Mouse (Mus musculus): ENCODE data around the gene Rnf208.
"Not testable (repeated sequence)": the region's sequence is repeated elsewhere in the genome, so short reads cannot be mapped to it uniquely, and the experiment has no call there.

The Rnf208 gene

DNA sequence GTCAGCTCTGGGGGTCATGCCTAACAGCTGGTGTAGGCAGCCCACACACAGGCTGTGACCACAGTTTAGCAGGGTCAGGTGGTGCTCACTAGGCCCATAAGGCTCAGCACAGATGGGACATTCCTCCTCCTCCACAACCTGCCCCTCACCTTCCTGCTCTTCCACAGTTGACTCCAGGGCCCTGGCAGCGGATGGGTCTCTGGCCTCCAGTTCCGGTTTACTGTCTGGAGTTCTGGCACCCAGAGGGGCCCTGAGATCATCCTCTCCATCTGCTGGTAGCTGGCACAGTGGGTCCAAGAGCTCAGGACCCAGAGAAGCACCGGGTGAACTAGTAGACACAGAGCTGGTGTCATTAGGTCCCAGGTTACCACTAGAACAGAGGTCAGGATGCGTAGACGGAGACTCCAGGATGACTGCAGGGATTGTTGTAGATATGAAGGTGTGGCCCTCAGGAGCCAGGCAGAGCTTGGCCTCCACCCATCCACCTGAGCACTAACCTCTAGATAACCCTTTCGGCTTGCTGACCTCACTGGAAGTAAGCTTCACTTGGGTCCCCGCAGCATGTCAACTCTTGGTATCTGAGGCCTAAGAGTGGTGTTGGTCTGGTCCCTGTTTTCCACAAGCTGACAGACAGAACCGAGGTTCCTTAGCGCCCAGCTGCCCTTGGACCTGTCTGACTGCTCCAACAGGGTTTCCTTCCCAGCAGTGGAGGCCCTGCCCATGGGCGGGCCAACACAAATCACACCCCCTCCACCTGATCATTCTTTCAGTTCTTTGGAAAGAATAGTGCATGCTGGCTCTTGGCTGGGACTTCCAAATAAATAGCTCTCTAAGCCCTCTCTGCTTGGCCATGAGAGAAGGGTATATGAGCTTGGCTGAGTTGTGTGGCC lies 4.4 kb downstream of the Rnf208 start, which contains the start of gene AL732309.1:
AL732309.1 (minus strand) TSS at position 681 of the 890 bp plus-strand sequence.
- peak; percentile 88 for DNase-seq (ENCODE audit: low read depth, low spot score)

DNA sequence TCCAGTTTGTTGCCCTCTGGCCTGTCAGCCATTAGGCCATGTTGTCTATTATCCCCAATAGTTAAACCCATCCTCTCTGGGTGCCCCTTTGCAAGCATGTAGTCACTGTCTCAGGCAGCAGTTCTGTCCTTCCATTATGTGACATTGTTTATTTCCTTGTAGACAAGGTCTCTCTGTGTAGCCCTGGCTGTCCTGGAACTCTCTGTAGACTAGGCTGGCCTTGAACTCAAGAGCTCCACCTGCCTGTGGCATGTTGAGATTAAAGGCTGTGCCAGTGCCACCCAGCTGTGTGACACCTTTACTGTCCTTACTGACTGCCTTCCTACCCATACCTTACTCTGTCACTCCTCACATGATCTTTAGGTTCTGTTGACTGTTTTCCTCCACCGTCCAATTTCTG lies 10.3 kb downstream of the Rnf208 start:
- no peak for DNase-seq (ENCODE audit: low read depth, low spot score)

DNA sequence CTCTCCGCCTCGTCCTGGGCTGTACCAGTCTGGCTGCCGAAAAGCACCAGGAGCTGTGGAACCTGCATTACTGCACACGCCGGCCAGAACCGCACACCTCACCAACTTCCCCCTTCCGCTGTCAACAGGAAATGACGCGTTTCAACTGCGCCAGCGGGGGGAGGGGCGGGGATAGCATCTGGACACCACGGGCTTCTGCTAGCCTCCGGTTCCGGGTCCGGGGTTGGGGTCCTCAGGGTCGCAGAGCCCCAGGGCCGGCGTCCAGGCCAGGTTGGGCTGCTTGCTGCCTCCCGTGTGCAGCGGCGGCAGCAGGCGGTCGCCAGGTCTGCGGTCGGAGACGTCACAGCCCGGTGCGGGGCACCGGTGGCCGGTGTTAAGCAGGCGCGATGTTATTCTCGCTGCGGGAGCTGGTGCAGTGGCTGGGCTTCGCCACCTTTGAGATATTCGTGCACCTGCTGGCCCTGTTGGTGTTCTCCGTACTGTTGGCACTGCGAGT lies 13.3 kb downstream of the Rnf208 start, which contains the start of gene Tmem203:
Tmem203 (plus strand) TSS at position 156 of the 496 bp plus-strand sequence.
- peak; percentile 94 for DNase-seq (ENCODE audit: low read depth, low spot score)

DNA sequence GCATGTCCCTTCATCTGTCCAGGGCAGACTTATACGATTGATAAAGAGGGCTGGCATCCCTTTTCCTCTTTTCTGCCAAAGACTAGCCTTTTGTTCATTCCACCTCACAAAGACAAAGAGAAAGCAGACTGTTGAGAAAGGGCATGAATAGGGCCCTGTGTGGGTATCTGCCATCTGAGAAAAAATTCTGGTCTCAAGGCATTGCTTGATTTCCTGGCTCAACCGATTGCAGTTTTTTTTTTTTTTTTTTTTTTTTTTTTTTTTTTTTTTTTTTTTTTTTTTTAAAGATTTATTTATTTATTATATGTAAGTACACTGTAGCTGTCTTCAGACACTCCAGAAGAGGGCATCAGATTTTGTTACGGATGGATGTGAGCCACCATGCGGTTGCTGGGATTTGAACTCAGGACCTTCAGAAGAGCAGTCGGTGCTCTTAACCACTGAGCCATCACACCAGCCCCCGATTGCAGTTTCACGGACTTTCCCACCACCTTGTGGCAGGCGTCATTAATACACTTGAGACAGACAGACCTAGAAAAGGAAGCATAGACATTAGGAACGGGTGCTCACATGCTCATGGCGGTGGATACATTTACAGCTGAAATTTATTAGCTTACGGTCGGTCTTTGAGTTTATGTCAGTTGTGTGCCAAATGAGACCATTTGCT lies 14.5 kb downstream of the Rnf208 start:
- DNase-seq (ENCODE audit: low read depth, low spot score), result peak; percentile 48

DNA sequence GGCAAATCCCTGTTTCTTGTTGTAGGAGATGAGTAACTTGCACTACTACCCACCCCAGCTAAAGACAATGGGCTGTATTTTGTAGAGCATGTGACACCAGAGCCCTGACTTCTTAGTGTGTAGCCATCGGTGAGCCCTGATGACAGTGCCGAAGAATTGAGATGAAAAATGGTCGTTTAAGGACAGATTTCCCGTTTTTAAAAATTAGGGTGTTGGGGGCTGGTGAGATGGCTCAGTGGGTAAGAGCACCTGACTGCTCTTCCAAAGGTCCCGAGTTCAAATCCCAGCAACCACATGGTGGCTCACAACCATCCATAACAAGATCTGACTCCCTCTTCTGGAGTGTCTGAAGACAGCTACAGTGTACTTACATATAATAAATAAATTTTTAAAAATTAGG lies 15.2 kb downstream of the Rnf208 start:
- not testable (repeated sequence) for DNase-seq (ENCODE audit: low read depth, low spot score)

DNA sequence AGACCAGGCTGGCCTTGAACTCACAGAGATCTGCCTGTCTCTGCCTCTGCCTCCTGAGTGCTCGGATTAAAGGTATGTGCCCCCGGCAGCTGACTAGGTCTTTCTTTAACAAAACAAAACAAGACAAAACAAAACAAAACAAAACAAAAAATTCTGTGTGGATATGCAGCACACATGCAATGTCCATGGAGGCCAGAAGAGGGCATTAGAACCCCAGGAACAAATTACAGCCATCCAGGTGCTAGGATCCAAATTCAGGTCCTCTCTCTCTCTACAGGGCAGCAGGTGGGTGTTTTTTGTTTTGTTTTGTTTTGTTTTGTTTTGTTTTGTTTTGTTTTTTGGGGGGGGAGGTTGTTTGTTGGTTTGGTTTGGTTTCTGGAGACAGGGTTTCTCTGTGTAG lies 16.8 kb downstream of the Rnf208 start:
- DNase-seq (ENCODE audit: low read depth, low spot score), result no peak

DNA sequence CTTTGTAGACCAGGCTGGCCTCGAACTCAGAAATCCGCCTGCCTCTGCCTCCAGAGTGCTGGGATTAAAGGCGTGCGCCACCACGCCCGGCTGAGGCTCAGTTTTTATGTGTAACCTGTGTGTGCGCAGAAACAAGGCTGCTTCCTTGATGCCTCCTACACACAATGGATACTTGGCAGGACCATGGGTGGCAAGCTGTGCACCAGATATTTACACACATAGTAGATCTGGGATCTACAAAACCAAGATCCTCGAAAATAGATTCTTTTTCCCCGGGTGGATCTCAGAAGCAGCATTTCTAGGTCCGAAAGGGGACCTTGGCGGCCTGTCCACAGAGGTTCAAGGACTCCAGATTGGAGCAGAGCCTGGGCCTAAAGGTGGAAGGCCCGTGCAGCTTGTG lies 19.8 kb downstream of the Rnf208 start:
- DNase-seq (ENCODE audit: low read depth, low spot score), result peak; percentile 73

DNA sequence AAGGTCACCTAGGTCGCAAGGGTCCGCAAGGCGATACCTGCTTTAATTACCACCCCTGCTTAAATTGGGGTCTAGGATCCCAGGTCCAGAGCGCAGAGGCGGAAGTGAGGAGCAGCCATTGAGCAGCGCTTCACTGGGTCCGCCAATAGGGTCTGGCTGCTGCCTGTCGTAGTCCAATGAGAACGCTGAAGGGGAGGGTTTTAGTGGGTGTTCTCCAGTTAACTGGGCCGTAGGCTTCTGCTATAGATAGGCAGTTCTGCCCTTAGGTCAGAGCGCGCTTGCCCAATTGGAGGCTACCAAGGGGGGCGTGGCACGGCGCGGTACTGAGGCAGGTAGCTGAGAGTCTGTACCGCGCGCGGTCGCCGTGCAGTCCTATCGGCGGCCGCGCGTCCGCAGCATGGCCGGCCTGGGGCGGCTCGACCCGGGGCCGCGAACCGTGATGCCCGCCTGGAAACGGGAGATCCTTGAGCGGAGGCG lies 20.3 kb downstream of the Rnf208 start, which contains the start of gene Tprn:
Tprn (plus strand) TSS at position 328 of the 477 bp plus-strand sequence.
- DNase-seq (ENCODE audit: low read depth, low spot score), result peak; percentile 100

DNA sequence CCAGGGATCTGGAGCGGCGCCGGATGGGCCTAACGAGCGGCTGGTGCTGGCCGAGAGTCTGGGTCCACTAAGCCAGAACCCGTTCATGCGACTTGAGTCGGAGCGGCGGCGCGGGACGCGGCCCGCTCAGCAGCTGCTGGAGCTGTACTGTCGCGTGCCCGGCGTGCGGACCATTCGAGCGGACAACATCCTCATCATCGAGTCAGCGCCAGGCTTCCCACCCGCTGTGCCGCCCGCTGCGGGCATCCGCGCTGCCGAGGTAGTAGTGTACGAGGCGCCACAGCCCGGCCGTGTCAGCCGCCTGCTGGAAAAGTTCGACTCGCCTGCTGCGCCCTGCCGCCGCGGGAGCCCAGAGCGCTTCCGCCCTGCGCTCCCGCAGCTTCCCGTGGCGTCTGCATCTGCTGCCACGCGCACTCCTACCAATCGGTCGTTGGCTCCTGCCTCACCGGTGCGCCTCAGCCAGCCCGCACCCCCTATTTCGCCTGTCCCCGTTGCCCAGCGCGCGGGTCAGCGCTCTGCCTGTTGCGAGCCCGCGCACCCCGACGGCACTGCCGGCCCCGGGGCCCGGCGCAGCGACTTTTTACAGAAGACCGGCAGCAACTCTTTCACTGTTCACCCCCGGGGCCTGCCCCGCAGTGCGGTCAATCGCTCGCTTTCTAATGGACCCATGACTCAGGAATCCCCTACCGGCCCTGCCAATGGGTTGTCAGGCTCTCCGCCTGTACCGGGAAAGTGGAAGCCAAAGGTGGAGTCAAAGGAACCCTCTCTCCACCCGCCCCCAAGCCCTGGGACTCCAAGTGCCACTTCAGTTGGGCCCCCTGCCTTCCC lies 21.0 kb downstream of the Rnf208 start:
- DNase-seq (ENCODE audit: low read depth, low spot score), result peak; percentile 77

DNA sequence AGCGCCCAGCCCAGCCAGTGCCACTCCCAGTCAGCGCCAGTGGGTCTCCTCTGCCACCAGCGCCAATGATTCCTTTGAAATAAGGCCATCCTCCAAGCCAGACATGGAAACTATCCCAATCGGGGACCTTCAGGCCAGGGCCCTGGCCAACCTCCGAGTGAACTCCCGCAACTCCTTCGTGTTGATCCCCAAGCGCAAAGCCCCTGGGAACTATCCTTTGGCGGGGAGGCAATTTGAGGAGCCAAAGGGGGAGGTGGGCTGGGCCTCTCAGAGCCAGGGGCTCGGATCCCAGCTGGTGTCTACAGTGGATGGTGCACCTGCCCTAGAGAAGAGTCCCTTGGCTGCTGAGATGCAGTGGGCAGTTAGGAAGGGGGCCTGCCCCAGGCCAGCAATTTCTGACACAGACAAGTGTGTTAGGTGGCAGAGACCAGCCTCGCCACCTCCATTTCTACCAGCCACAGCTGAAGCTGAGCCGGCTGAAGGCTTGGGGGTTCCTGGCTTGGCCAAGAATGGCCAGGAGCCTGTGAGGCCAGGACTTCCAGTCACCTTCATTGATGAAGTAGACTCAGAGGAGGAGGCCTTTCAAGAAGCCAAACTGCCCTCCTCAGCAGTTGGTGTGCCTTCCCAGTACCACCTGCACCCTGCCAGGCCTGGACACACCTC lies 21.7 kb downstream of the Rnf208 start:
- no peak for DNase-seq (ENCODE audit: low read depth, low spot score)

DNA sequence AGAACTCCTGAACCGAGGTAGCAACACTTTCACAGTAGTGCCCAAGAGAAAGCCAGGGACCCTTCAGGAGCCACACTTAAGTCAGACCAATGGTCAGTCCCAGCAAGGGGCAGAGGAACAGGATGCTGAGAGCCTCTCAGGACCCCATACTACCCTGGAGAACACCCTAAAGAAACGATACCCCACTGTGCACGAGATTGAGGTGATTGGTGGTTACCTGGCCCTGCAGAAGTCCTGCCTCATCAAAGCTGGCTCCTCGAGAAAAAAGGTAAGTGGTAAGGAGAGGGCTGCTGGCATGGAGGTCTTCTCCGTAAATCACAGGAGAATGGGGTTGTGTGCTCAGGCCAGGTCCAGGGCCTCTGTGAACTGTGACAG lies 22.2 kb downstream of the Rnf208 start:
- DNase-seq (ENCODE audit: low read depth, low spot score), result no peak

DNA sequence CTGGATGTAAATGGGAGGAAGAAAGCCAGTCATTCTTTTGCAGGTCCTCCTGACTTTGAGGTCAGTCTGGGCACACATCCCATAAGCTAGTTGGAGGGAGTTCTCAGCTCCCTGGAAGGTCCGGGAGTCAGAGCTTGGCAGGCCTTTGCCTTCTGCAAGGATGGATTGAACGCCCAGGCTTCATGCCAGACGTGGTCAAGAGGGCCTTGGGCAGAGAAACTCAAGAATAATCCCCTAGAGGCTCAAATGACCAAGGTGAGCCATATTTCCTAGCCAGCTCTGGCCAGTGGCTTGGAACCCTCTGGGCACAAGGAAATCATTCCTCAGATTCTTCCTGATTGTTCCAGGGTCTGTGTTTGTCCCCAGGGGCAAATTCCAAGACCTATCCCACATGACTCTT lies 22.8 kb downstream of the Rnf208 start:
- peak; percentile 98 for DNase-seq (ENCODE audit: low read depth, low spot score)

DNA sequence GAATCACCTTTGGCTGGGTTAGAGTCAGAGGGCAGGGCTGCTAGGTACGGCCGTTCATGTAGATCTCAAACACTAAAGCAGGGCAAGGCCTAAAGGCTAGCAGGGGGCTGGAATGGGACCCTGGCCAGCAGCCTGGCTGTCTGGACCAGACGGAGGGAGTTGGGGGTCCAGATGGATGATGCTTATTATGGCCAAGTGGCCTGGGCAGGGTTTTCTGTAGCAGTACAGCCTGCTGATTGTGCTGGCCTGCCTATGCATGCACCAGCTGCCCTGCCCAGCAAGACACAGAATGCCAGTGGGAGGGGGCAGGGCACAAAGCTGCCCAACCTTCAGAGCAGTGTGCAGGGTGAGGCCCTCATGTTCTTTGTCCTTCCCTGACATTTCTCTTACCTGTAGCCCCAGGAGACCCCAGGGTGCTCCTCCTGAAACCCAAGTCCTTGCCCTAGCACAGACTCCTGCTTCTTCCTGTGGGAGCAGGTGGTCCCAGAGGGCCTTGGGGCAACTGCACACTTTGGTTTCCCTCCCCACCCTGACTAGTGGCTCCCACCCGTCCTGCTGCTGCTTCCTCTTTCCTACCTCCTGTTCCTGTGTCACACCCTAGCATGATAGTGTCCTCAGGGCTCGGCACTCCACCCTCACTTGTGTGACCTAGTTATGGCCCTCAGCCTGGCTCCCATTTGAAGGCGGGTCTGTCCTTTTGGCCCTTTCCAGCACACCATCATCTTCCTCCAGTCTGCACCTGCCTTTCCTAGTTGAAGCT lies 24.0 kb downstream of the Rnf208 start:
- DNase-seq (ENCODE audit: low read depth, low spot score), result peak; percentile 99

DNA sequence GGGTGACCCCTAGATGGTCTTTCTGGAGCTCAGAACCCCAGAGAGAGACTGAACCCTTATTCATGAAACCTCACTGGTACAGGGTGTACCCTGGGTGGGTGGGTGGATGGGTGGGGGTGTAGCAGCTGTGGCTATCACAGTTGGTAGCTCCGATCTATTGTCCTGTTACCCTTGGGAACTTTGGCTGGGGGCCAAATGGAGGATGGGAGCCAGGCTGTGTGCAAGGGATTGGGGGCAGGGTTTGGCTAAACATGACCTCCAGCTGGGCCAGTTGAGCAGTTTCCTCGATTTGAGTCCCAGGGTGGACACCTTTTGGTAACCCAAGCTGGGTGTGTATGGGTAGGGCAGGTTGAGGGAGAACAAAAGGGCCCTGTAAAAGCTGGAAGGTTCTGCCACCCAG lies 24.7 kb downstream of the Rnf208 start:
- DNase-seq (ENCODE audit: low read depth, low spot score), result peak; percentile 93

DNA sequence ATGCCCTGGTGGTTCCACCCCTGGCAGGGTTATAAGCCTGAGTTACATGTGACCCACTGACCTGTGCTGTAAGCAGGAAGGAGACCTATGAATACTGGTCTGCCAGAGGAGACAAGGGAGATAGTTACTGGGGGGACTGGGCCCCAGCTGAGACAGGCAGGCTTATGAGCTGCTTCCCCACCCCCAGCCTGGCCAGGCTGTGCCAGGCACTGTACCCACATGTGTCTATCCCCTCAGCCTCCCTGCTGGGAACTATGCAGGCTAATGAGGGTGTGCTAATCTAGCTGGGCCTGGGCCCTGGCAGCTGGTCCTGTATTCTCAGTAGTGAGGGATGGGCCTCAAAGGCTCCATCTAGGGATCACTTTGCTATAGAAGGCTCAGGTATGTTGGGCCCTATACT lies 25.2 kb downstream of the Rnf208 start:
- peak; percentile 91 for DNase-seq (ENCODE audit: low read depth, low spot score)

DNA sequence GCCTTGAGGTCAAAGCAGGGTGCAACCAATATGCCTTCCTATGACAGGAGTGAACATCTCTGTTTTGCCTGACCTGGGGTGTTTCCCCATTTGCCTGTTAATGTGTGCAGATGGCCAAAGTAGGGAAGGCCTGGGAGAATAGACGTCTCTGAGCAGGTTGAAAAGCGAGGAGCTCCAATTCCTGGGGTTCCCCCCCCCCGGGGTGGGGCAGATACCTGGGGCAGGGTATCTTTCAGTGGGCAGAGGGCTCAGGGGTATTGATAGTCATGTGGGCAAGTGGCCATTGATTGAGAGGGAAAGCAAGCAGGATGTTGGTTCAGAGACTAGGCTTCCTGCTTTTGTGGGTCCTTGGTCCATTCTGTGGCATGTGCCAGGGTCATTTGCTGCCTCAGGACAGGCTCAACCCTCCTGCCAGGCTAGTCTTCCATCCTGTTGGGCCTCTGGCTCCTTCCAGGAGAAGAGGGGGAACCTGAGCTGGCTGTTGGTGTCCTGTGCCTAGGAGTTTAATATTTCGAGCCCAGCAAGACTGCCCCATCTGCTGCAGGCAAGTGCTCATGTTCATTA lies 25.8 kb downstream of the Rnf208 start:
- no peak for DNase-seq (ENCODE audit: low read depth, low spot score)

DNA sequence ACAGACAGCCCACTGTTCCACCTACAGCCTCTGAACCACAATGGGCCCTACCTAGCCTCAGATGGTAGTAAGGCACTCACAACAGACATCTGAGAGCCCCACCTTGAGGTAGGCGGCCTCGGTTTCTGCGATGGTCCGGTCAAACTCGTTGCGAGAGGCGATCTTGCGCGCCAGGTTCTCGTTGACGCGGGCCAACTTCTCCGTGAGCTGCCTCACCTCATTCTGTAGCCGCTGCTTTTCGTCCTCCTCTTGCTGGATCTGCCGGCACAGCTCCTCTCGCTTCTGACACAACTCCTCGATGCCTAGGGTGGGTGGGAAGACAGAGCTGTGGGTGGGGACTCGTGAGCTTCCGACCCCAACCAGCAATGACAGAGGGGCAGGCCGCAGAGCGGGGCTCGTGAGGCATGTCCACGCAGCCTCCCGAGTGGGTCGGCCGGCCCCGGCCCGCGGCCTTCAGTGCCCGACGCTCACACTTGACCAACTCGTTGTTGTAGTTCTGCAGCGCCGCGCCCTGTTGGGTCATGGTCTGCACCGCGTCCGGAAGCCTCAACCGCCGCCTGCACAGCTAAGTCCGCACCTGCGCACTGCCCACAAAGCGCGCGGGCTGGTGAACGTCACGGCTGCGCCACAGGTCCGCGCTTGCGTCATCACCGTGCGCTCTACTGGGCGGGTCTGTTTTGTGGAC lies 29.9 kb downstream of the Rnf208 start, which contains the start of the genes Ssna1 and Anapc2:
Ssna1 (minus strand) TSS at position 612 of the 685 bp plus-strand sequence.
Anapc2 (plus strand) TSS at position 652 of the 685 bp plus-strand sequence.
- DNase-seq (ENCODE audit: low read depth, low spot score), result peak; percentile 99

DNA sequence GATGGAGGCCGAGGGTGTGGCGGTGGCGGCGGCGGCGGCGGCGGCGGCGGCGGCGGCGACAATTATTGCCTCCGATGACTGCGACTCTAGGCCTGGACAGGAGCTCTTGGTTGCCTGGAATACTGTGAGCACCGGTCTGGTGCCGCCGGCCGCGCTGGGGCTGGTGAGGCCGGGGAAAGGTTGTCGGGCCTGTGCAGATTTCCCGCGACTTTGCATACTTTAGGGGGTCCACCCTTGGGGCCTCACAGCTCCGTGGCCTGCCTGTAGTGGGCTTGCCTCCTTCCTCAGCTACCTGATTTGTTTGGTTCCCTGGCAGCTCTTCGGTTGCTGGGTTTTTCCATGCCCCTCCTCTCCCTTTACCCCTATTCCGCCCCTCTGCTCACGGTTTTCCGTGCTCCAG lies 30.5 kb downstream of the Rnf208 start:
- no peak for DNase-seq (ENCODE audit: low read depth, low spot score)

DNA sequence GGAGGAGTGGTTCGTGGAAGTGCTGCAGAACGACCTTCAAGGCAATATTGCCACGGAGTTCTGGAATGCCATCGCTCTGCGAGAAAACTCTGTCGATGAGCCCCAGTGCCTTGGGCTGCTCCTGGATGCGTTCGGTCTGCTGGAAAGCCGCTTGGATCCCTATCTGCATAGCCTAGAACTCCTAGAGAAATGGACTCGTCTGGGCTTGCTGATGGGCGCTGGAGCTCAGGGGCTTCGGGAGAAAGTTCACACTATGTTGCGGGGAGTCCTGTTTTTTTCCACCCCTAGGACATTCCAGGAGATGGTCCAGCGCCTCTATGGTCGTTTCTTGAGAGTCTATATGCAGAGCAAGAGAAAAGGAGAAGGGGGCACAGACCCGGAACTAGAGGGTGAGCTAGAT lies 31.0 kb downstream of the Rnf208 start:
- DNase-seq (ENCODE audit: low read depth, low spot score), result no peak

Measured in brain, adult 2 months (tissue).